Mouse (Mus musculus): Measurements from ENCODE around the gene Rnf126. TPM values are rescaled to one million over a fixed set of nuclear protein-coding genes. Genes with fewer than 3 reads are reported as not detected.

The Rnf126 gene
- polyA plus RNA-seq, 1 experiment: 49.6 TPM

- Histone ChIP-seq H3K36me3 (ENCODE audit: control insufficient read depth, insufficient read depth, low read length, poor library complexity, severe bottlenecking) (no peaks in the 10 kb centered on the region), H3K4me3 (ENCODE audit: low read depth, low read length) (no peak overlapping the region), H3K9ac (ENCODE audit: low read depth, poor library complexity, severe bottlenecking) (no peak overlapping the region), H3K27me3 (ENCODE audit: control insufficient read depth, insufficient read depth, low read length, poor library complexity, severe bottlenecking) (no peaks in the 10 kb centered on the region), H3K4me1 (ENCODE audit: control insufficient read depth, insufficient read depth, low read length) (no peaks in the 10 kb centered on the region), H3K9me3 (replicated peaks; ENCODE audit: control insufficient read depth, insufficient read depth, low read length, poor library complexity, severe bottlenecking) (no peaks in the 10 kb centered on the region), H3K27ac (ENCODE audit: insufficient read depth, low read length) (no peak overlapping the region)
- peak; percentile 50 for TF ChIP-seq CTCF (IDR thresholded peaks at IDR 0.05; ENCODE audit: low read depth, low read length)
- no peak for TF ChIP-seq EP300 (IDR thresholded peaks at IDR 0.05; ENCODE audit: insufficient read depth, low read depth, low read length)
Measured at GRCm38 (mm10) chr10:79772320-79772719, 5.6 kb upstream of the Rnf126 start.

GRCm38 (mm10) chr10:79769329-79769728 lies 2.6 kb upstream of the Rnf126 start:
- Histone ChIP-seq H3K4me3 (ENCODE audit: low read depth, low read length) (no peak overlapping the region), H3K4me1 (ENCODE audit: control insufficient read depth, insufficient read depth, low read length) (peaks cover 3% of the 10 kb centered on the region), H3K27ac (ENCODE audit: insufficient read depth, low read length) (no peak overlapping the region), H3K9ac (ENCODE audit: low read depth, poor library complexity, severe bottlenecking) (no peak overlapping the region), H3K9me3 (replicated peaks; ENCODE audit: control insufficient read depth, insufficient read depth, low read length, poor library complexity, severe bottlenecking) (no peaks in the 10 kb centered on the region), H3K36me3 (ENCODE audit: control insufficient read depth, insufficient read depth, low read length, poor library complexity, severe bottlenecking) (no peaks in the 10 kb centered on the region), H3K27me3 (ENCODE audit: control insufficient read depth, insufficient read depth, low read length, poor library complexity, severe bottlenecking) (no peaks in the 10 kb centered on the region)
- TF ChIP-seq CTCF (IDR thresholded peaks at IDR 0.05; ENCODE audit: low read depth, low read length) (no peak), EP300 (IDR thresholded peaks at IDR 0.05; ENCODE audit: insufficient read depth, low read depth, low read length) (no peak), POLR2A (IDR thresholded peaks at IDR 0.05; ENCODE audit: insufficient read depth, low read length) (no peak)

DNA sequence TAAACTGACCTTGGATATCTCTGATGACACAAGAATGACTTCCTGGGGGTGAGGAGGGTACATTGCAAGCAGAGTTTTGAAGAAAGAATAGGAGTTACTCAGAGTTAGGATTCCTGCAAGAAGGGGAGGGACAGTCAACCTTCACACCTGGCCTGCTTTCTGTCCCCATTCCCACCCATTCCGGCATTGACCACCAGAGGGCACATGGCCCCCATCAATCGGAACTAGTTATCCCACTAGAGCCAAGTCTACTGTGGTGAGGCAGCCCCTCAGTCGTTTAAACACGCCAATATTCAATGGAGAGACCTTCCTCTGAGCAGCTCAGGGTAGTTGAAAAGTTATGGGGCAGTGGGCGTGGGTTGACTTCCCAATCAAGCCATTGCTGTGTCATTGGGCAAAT lies 1.6 kb upstream of the Rnf126 start:
- Histone ChIP-seq H3K9ac (ENCODE audit: low read depth, poor library complexity, severe bottlenecking) (no peak overlapping the region), H3K9me3 (replicated peaks; ENCODE audit: control insufficient read depth, insufficient read depth, low read length, poor library complexity, severe bottlenecking) (no peaks in the 10 kb centered on the region), H3K4me1 (ENCODE audit: control insufficient read depth, insufficient read depth, low read length) (peaks cover 3% of the 10 kb centered on the region), H3K4me3 (ENCODE audit: low read depth, low read length) (no peak overlapping the region), H3K27me3 (ENCODE audit: control insufficient read depth, insufficient read depth, low read length, poor library complexity, severe bottlenecking) (no peaks in the 10 kb centered on the region), H3K36me3 (ENCODE audit: control insufficient read depth, insufficient read depth, low read length, poor library complexity, severe bottlenecking) (no peaks in the 10 kb centered on the region), H3K27ac (ENCODE audit: insufficient read depth, low read length) (no peak overlapping the region)
- peak; percentile 96 for TF ChIP-seq CTCF (IDR thresholded peaks at IDR 0.05; ENCODE audit: low read depth, low read length)
- TF ChIP-seq POLR2A (IDR thresholded peaks at IDR 0.05; ENCODE audit: insufficient read depth, low read length): no peak

DNA sequence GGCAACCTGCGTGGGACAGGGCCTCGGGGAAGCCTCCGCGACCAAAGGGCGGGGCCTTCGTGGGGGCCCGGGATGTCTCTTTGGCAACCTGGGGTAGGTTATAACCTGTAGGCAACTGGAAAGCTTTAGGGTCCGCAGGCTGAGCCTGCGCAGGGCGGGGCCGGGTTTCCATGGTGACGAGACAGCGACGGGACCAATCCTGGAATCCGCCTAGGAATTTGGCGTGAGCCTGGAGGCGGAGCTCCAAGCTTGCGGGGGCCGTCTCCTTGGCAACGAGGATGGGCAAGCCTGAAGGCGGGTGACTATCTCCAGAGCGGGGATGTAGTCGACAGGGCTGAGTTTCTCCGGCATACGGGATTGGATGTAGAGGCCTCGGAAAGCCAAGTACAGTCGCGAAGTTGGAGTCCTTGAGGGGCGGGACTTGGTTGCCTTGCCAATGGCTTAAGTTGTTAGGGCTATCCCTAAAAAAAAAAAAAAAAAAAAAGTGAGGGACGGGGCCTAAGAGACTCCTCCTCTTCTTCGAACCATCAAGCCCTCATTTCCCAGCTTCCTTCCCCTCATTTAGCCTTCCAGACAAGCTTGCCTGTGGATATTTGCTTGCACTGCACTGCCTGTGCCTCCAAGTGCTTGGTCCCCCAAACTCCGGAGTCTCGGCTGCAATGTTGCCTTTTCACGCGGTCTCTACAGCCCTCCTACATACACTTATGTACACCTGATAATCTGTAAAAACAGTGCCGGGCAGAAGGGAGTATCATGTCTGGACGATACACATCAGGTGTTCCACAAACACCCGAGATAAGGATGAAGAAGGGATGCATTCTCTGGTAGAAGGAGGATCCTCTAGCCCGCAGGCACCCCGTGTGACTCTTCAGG lies 856 bp upstream of the Rnf126 start:
- Histone ChIP-seq H3K27ac (ENCODE audit: insufficient read depth, low read length) (peak overlapping the region; percentile 28; the same call in 1 of the 2 replicates), H3K27me3 (ENCODE audit: control insufficient read depth, insufficient read depth, low read length, poor library complexity, severe bottlenecking) (no peaks in the 10 kb centered on the region), H3K4me3 (ENCODE audit: low read depth, low read length) (peak overlapping the region; percentile 70), H3K36me3 (ENCODE audit: control insufficient read depth, insufficient read depth, low read length, poor library complexity, severe bottlenecking) (no peaks in the 10 kb centered on the region), H3K9me3 (replicated peaks; ENCODE audit: control insufficient read depth, insufficient read depth, low read length, poor library complexity, severe bottlenecking) (no peaks in the 10 kb centered on the region), H3K9ac (ENCODE audit: low read depth, poor library complexity, severe bottlenecking) (no peak overlapping the region; the same call in 1 of the 2 replicates), H3K4me1 (ENCODE audit: control insufficient read depth, insufficient read depth, low read length) (peaks cover 3% of the 10 kb centered on the region)
- TF ChIP-seq CTCF (IDR thresholded peaks at IDR 0.05; ENCODE audit: low read depth, low read length) (no peak), EP300 (IDR thresholded peaks at IDR 0.05; ENCODE audit: insufficient read depth, low read depth, low read length) (no peak), POLR2A (IDR thresholded peaks at IDR 0.05; ENCODE audit: insufficient read depth, low read length) (no peak)

DNA sequence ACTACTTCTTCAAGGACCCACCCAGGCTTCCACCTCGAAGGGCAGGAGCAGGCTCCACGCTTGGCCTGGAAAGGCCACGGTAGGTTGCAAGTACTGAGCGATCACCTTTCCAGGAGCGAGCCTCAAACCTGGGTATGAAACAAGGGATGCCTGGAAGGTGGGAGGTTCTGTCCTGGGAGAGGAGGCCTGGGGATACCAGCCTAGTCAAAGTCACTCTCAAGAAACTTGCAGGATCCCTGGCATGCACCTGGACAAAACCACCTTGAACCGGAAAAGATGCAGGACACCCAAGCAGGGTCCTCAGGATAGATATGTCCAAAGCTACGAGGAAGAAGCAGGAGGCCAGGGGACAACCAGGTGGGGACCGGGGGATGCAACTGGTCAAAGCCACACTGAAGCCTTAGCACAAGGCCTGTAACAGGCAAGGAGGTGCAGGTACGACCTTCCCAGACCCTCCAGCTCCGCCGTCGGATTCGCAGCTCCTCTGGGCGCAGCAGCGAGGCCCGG lies 698 bp downstream of the Rnf126 start:
- Histone ChIP-seq H3K27me3 (ENCODE audit: control insufficient read depth, insufficient read depth, low read length, poor library complexity, severe bottlenecking) (no peaks in the 10 kb centered on the region), H3K9me3 (replicated peaks; ENCODE audit: control insufficient read depth, insufficient read depth, low read length, poor library complexity, severe bottlenecking) (no peaks in the 10 kb centered on the region), H3K36me3 (ENCODE audit: control insufficient read depth, insufficient read depth, low read length, poor library complexity, severe bottlenecking) (peaks cover 7% of the 10 kb centered on the region), H3K27ac (ENCODE audit: insufficient read depth, low read length) (no peak overlapping the region), H3K4me1 (ENCODE audit: control insufficient read depth, insufficient read depth, low read length) (peaks cover 3% of the 10 kb centered on the region), H3K9ac (ENCODE audit: low read depth, poor library complexity, severe bottlenecking) (peak overlapping the region; percentile 89), H3K4me3 (ENCODE audit: low read depth, low read length) (peak overlapping the region; percentile 85)
- TF ChIP-seq CTCF (IDR thresholded peaks at IDR 0.05; ENCODE audit: low read depth, low read length) (no peak), EP300 (IDR thresholded peaks at IDR 0.05; ENCODE audit: insufficient read depth, low read depth, low read length) (no peak), POLR2A (IDR thresholded peaks at IDR 0.05; ENCODE audit: insufficient read depth, low read length) (no peak)

- Histone ChIP-seq H3K4me3 (ENCODE audit: low read depth, low read length) (peak overlapping the region; percentile 85), H3K27me3 (ENCODE audit: control insufficient read depth, insufficient read depth, low read length, poor library complexity, severe bottlenecking) (no peaks in the 10 kb centered on the region), H3K36me3 (ENCODE audit: control insufficient read depth, insufficient read depth, low read length, poor library complexity, severe bottlenecking) (peaks cover 13% of the 10 kb centered on the region), H3K27ac (ENCODE audit: insufficient read depth, low read length) (no peak overlapping the region), H3K9me3 (replicated peaks; ENCODE audit: control insufficient read depth, insufficient read depth, low read length, poor library complexity, severe bottlenecking) (no peaks in the 10 kb centered on the region), H3K9ac (ENCODE audit: low read depth, poor library complexity, severe bottlenecking) (peak overlapping the region; percentile 89), H3K4me1 (ENCODE audit: control insufficient read depth, insufficient read depth, low read length) (peaks cover 3% of the 10 kb centered on the region)
- TF ChIP-seq POLR2A (IDR thresholded peaks at IDR 0.05; ENCODE audit: insufficient read depth, low read length) (no peak), CTCF (IDR thresholded peaks at IDR 0.05; ENCODE audit: low read depth, low read length) (no peak), EP300 (IDR thresholded peaks at IDR 0.05; ENCODE audit: insufficient read depth, low read depth, low read length) (no peak)
Measured at GRCm38 (mm10) chr10:79765228-79765745, 1.5 kb downstream of the Rnf126 start.
